Mouse (Mus musculus) gastrocnemius, adult 18-20 months (tissue): Measurements from ENCODE around the gene Scn3b. TPM values are rescaled to one million over a fixed set of nuclear protein-coding genes. Genes with fewer than 3 reads are reported as not detected.
A peak's percentile ranks its signal among the peaks of the same experiment; 100 is the strongest.

Source experiments
- DNase-seq: peaks from one replicate; pipeline ENCODE4 v3.0.0; 2021; ENCODE audit warnings: low spot score
- total RNA-seq, 2 experiments: library from RNA; stranded (reverse); gene quantifications; 2 replicates each; pipeline ENCODE4 v1.2.3; 2021

Scn3b gene
- total RNA-seq, 2 experiments from 2014 or later = 1.1 to 2.3 TPM

GRCm38 (mm10) chr9:40268040-40268747, 823 bp upstream of the Scn3b start:
- DNase-seq = peak; percentile 34

- no peak for DNase-seq
These were observed 292 bp upstream of the Scn3b start for GRCm38 (mm10) chr9:40268748-40269102.

GRCm38 (mm10) chr9:40269880-40270279, 863 bp downstream of the Scn3b start:
- no peak for DNase-seq

GRCm38 (mm10) chr9:40271075-40271474, 2.1 kb downstream of the Scn3b start:
- DNase-seq = no peak

- no peak for DNase-seq
These were observed 3.8 kb downstream of the Scn3b start for GRCm38 (mm10) chr9:40272822-40273221.

GRCm38 (mm10) chr9:40275904-40276303, 6.9 kb downstream of the Scn3b start:
- DNase-seq = no peak

GRCm38 (mm10) chr9:40277671-40278070, 8.7 kb downstream of the Scn3b start:
- DNase-seq = no peak

- no peak for DNase-seq
These were observed 10.4 kb downstream of the Scn3b start for GRCm38 (mm10) chr9:40279438-40279837.

GRCm38 (mm10) chr9:40282968-40283367, 14.0 kb downstream of the Scn3b start:
- DNase-seq = no peak

- DNase-seq = no peak
These were observed 23.5 kb downstream of the Scn3b start for GRCm38 (mm10) chr9:40292475-40292874.

GRCm38 (mm10) chr9:40293286-40293685, 24.3 kb downstream of the Scn3b start:
- no peak for DNase-seq

- DNase-seq = no peak
These were observed 24.7 kb downstream of the Scn3b start for GRCm38 (mm10) chr9:40293740-40294139.

- DNase-seq = no peak
These were observed 25.2 kb downstream of the Scn3b start for GRCm38 (mm10) chr9:40294210-40294609.

GRCm38 (mm10) chr9:40294866-40295265, 25.8 kb downstream of the Scn3b start:
- DNase-seq = no peak

- DNase-seq = no peak
These were observed 27.2 kb downstream of the Scn3b start for GRCm38 (mm10) chr9:40296251-40296650.

- DNase-seq = no peak
These were observed 29.0 kb downstream of the Scn3b start for GRCm38 (mm10) chr9:40297969-40298368.

- no peak for DNase-seq
These were observed 30.3 kb downstream of the Scn3b start for GRCm38 (mm10) chr9:40299323-40299722.

- DNase-seq = no peak
These were observed 31.3 kb downstream of the Scn3b start for GRCm38 (mm10) chr9:40300018-40300989.

- DNase-seq = no peak
These were observed 32.5 kb downstream of the Scn3b start for GRCm38 (mm10) chr9:40301475-40301874.

- DNase-seq = no peak
These were observed 33.4 kb downstream of the Scn3b start for GRCm38 (mm10) chr9:40302375-40302774.

- DNase-seq = no peak
These were observed 35.2 kb downstream of the Scn3b start for GRCm38 (mm10) chr9:40304243-40304642.

- no peak for DNase-seq
These were observed 38.3 kb downstream of the Scn3b start for GRCm38 (mm10) chr9:40307311-40307710.

GRCm38 (mm10) chr9:40309876-40310275, 40.9 kb downstream of the Scn3b start:
- no peak for DNase-seq
